In the genomic region with DNA sequence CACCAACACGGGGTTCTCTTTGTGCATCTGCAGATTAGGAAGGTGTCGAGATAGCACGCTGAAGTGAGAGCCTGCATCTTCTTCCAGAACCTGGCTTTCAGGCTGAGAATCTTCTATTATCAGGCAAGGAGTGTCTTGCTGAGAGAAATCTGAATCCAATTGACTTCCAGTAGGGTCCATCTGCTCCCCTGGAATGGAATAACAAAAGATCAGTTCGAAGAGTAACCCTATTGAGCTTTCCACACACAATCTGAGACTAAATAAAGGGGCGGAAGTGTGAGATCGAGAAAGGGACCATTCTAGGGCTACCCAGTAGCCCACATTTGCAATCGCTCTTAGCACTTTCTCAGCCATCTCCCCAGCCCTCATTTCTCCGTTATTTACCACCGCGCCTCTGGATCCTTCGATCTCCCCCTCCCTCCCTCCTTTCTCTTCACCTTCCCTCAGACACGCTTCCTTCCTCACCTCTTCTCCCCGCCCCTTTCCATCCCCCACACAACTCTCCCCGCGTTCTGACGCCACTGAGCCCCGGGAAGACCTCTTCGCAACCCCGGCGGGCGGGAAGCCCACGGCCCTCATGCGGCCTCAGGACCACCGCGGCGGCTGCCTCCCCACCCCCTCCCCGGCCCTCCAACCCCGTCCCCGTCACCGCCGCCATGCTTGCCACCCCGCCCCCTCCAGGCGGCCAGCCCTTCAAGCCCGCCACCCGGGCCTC, we compare ENCODE assay signal across 8 mouse cellular contexts. TPM values are rescaled to one million over a fixed set of nuclear protein-coding genes. Genes with fewer than 3 reads are reported as not detected.
DNase-seq lines count a peak whose midpoint lies in the region; ATAC-seq and TF ChIP-seq lines count a peak whose summit lies in the region.

No protein-coding gene starts in this region.

- ATAC-seq in granulocyte monocyte progenitor cell, adult 5-6 weeks (replicated peaks; ENCODE audit: poor library complexity, severe bottlenecking) = peak; percentile 38

- no peaks in the 10 kb centered on the region for H3K27me3 ChIP-seq in megakaryocyte, embryonic 14.5 days (replicated peaks)

- no peak for TF ChIP-seq POLR2A in bone marrow macrophage, adult 2 months (IDR thresholded peaks at IDR 0.05; ENCODE audit: borderline replicate concordance, low read depth, low read length)

- peak overlapping the region; percentile 92 for H3K4me3 ChIP-seq in layer of hippocampus, adult 2 months
- H3K4me3 ChIP-seq in bone marrow macrophage, adult 2 months (ENCODE audit: insufficient read depth, low read length) = peak overlapping the region; percentile 63
- peak overlapping the region; percentile 96 for H3K4me3 ChIP-seq in megakaryocyte, embryonic 14.5 days (replicated peaks)

- TF ChIP-seq CTCF in layer of hippocampus, adult 2 months (conservative IDR thresholded peaks at IDR 0.05) = no peak
- TF ChIP-seq CTCF in bone marrow macrophage, adult 2 months (IDR thresholded peaks at IDR 0.05; ENCODE audit: low read depth, low read length) = no peak

- H3K4me1 ChIP-seq in bone marrow macrophage, adult 2 months (ENCODE audit: control insufficient read depth, insufficient read depth, low read length) = peaks cover 6% of the 10 kb centered on the region
- peaks cover 36% of the 10 kb centered on the region for H3K4me1 ChIP-seq in megakaryocyte, embryonic 14.5 days

- H3K36me3 ChIP-seq in megakaryocyte, embryonic 14.5 days (replicated peaks; ENCODE audit: low read length) = peaks cover 37% of the 10 kb centered on the region

- no peak for DNase-seq in layer of hippocampus, adult 2 months (ENCODE audit: low spot score in 2 of 2)
- DNase-seq in layer of hippocampus, postnatal 25 days (ENCODE audit: extremely low spot score in 1 of 2, low spot score in 1 of 2) = no peak
- DNase-seq in T-cell, adult 2 months (ENCODE audit: low spot score) = no peak
- DNase-seq in layer of hippocampus, adult 9-10 months (ENCODE audit: low spot score) = no peak
- no peak for DNase-seq in left cerebral cortex, adult 18-20 months (ENCODE audit: low spot score in 2 of 2)

- H3K27ac ChIP-seq in layer of hippocampus, adult 2 months = peak overlapping the region; percentile 97
- no peak overlapping the region for H3K27ac ChIP-seq in bone marrow macrophage, adult 2 months (ENCODE audit: insufficient read depth, low read depth, low read length)

- no peaks in the 10 kb centered on the region for H3K9me3 ChIP-seq in megakaryocyte, embryonic 14.5 days

RNA-seq across cellular contexts. Expression of a gene that starts 0.5 kb away (rescaled TPM):
- total RNA-seq in layer of hippocampus, adult 2 months (2021) = 100 to 1,000 TPM; 148 to 162 TPM
- 100 to 1,000 TPM; 130 to 154 TPM for total RNA-seq in layer of hippocampus, postnatal 25 days (2021)
- polyA plus RNA-seq in bone marrow macrophage, adult 2 months (2012; ENCODE audit: insufficient read depth, insufficient read length, missing spikeins) = 22.2 and 22.6 TPM in 2 replicates
- 30.9 and 43.3 TPM in 2 replicates for total RNA-seq in granulocyte monocyte progenitor cell, adult 5-6 weeks (2014; fragmentation: Nextera tagmentation)
- 33.3 and 43.6 TPM in 2 replicates for total RNA-seq in granulocyte monocyte progenitor cell, adult 5-6 weeks (2017)
- 8.6 TPM in 1 of 2 replicates, not detected in the other for polyA plus RNA-seq in megakaryocyte, embryonic 14.5 days (2012; ENCODE audit: insufficient read depth, low replicate concordance)
- 100 to 1,000 TPM; 140 to 151 TPM for total RNA-seq in left cerebral cortex, adult 18-20 months (2021)

RNA-seq across cellular contexts. Expression of a gene that starts 18.7 kb away (rescaled TPM):
- total RNA-seq in layer of hippocampus, adult 2 months (2021) = 100 to 1,000 TPM; 622 to 629 TPM
- 100 to 1,000 TPM; 513 to 580 TPM for total RNA-seq in layer of hippocampus, postnatal 25 days (2021)
- 0.33 and 0.66 TPM in 2 replicates for polyA plus RNA-seq in bone marrow macrophage, adult 2 months (2012; ENCODE audit: insufficient read depth, insufficient read length, missing spikeins)
- total RNA-seq in granulocyte monocyte progenitor cell, adult 5-6 weeks (2014; fragmentation: Nextera tagmentation) = not detected in 2 replicates
- 0.04 TPM in 1 of 2 replicates, not detected in the other for total RNA-seq in granulocyte monocyte progenitor cell, adult 5-6 weeks (2017)
- polyA plus RNA-seq in megakaryocyte, embryonic 14.5 days (2012; ENCODE audit: insufficient read depth, low replicate concordance) = 1.6 and 11.4 TPM in 2 replicates
- total RNA-seq in left cerebral cortex, adult 18-20 months (2021) = 100 to 1,000 TPM; 521 to 561 TPM

Comparison
In these comparisons a context has a peak if more than half of its experiments do, and no peak if none do; other contexts are left out.
1. RNA of a gene that starts 18.7 kb away (total RNA-seq): 622 to 629 TPM in layer of hippocampus, adult 2 months, 513 to 580 TPM in layer of hippocampus, postnatal 25 days and 521 to 561 TPM in left cerebral cortex, adult 18-20 months; 0.04 TPM in granulocyte monocyte progenitor cell, adult 5-6 weeks; every median in the first group is over 100 times any median in the second.
2. Peak in every context shown above with its lines, with median percentiles within 50 percentile points of each other: H3K4me3 ChIP-seq.